Mouse (Mus musculus) E14TG2a.4 (cell line): ENCODE data around the gene Zfp579.

ENCODE experiments used
- CTCF ChIP-seq: conservative IDR thresholded peaks from 2 replicates; pipeline ENCODE4 v1.5.1; 2014; ENCODE audit warnings: low read length
- NANOG ChIP-seq: IDR thresholded peaks from 2 replicates; pipeline ENCODE4 v1.6.1; 2014; ENCODE audit warnings: borderline replicate concordance, low read length, mixed read lengths
- POU5F1 ChIP-seq: IDR thresholded peaks from 2 replicates; pipeline ENCODE4 v1.6.1; 2014; ENCODE audit warnings: low read length, borderline replicate concordance

DNA sequence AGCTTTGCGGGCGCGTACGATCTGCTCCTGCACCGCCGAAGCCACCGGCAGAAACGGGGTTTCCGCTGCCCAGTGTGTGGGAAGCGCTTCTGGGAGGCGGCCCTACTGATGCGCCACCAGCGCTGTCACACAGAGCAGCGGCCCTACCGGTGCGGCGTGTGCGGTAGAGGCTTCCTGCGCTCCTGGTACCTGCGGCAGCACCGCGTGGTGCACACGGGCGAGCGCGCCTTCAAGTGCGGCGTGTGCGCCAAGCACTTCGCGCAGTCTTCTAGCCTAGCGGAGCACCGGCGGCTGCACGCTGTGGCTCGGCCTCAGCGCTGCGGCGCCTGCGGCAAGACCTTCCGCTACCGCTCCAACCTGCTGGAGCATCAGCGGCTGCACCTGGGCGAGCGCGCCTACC lies 35.5 kb upstream of the Zfp579 start:
- TF ChIP-seq CTCF (no peak), NANOG (no peak), POU5F1 (no peak)
